Mouse (Mus musculus) heart, adult 18-20 months (tissue): Measurements from ENCODE around the gene Snrnp27. TPM values are rescaled to one million over a fixed set of nuclear protein-coding genes. Genes with fewer than 3 reads are reported as not detected.

Experiments
- total RNA-seq, 2 experiments: library from RNA; stranded (reverse); gene quantifications; 2 replicates each; pipeline ENCODE4 v1.2.3; 2021

Snrnp27 gene
- total RNA-seq, 2 experiments from 2014 or later, result 47.7 to 48.7 TPM

Other genes starting within 250 kb of the Snrnp27 start
- 10 to 100 TPM in 1 of 2 experiments, 1 to 10 TPM in 1; 8.4 to 10.4 TPM for gene C87436, start 246.1 kb downstream of the Snrnp27 start, total RNA-seq
- 100 to 1,000 TPM; 142 to 150 TPM for gene Pcbp1, start 158.2 kb downstream of the Snrnp27 start, total RNA-seq
- gene Asprv1, start 56.4 kb downstream of the Snrnp27 start, total RNA-seq, result not detected
- gene Mxd1, start 15.4 kb downstream of the Snrnp27 start, total RNA-seq, result 1 to 10 TPM; 6.2 to 6.5 TPM
- 1 to 10 TPM; 4.3 to 5.6 TPM for gene Gmcl1, start 48.9 kb upstream of the Snrnp27 start, total RNA-seq
- 10 to 100 TPM; 34.8 to 37.3 TPM for gene Anxa4, start 109.1 kb upstream of the Snrnp27 start, total RNA-seq
- gene Aak1, start 165.0 kb upstream of the Snrnp27 start, total RNA-seq, result 10 to 100 TPM; 81.2 to 83.4 TPM